Mouse (Mus musculus): ENCODE results near the gene Hcst.
A peak's percentile ranks its signal among the peaks of the same experiment; 100 is the strongest.

The Hcst gene

DNA sequence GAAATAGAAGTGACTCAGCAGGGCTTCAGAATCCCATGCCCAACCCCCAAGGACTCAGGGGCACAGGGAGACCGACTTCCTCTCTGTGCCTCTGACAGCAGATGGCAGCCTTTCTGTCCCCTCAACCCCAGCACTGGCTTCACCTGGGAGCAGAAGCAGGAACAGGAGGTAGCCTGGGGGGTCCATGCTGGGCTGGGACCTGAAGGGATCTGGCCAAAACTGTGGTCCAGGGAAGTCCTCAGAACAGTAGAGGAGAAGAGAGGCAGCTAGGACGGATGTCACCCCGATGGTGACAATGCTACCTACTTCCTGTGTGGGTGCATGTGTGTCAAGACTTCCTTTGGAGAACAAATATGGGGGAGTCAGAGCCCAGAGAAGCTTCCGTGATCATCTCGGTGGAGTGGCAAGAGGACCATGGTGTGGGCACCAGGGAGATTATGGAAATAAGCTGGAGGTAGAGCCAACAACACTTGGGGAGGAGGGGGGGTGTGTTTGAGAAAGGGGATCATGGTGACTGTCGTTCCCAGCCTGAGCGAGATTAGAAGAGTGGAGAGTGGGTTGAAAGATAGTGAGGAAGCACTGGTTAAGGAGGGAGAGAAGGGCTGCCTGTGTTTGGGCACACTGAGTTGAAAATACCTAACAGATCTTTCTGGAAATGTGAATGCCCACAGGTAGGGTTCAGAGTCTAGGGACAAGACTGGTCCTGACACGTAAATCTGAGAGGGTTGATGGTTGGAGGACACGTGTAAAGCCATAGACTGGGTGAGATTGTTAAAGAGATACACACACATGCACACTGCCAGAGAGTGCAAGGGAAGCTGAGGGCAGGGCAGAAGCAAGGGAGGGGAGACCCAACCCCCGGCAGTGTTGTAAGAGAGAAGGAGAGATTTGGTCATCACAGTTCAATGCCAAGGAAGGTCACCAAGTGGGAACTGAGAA lies at the start of gene Hcst:
Hcst (minus strand) TSS at position 294 of the 939 bp plus-strand sequence.
- DNase-seq (ENCODE audit: low spot score in 2 of 2) = no peak

- DNase-seq (ENCODE audit: low spot score in 2 of 2) = no peak
These were observed 45.2 kb upstream of the Hcst start for GRCm38 (mm10) chr7:30464816-30465300.

- DNase-seq (ENCODE audit: low spot score in 2 of 2) = no peak
These were observed 44.3 kb upstream of the Hcst start for GRCm38 (mm10) chr7:30463996-30464395.

DNA sequence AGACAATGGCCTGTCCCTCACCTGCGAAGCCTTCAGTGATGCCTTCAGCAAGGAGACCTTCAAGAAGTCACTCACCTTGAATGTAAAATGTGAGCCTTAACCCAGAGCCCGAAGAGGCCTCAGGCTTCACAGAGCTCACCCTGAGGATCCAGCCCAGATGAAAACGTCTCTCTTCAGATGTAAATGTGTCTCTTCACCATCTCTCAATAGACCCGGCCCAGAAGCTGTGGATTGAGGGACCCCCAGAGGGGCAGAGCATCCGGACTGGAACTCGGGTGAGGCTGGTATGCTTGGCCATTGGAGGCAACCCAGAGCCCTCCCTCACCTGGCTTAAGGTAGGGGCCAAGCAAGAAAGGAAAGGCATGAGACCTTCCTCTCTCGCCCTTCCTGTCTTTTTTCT lies 43.9 kb upstream of the Hcst start:
- no peak for DNase-seq (ENCODE audit: low spot score in 2 of 2)

DNA sequence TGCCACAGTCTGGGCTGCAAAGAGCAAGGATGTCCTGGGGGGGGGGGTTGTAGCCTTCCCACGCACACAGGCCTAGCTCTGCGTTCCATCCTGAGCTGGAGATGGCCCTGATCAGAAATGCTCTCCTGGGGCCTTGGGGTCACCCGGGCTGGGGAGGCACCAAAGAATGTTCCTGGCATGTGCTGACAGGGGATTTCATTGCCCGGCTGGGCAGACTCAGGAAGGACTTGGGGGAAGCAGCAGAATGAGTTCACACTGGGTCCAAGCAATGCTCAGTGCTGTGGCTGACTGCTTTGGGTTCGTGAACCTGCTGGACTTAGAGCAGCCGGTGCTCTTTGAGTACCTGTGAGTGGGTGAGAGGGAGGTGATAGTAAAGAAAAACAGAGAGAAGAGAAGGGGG lies 39.8 kb upstream of the Hcst start:
- DNase-seq (ENCODE audit: low spot score in 2 of 2) = no peak

DNA sequence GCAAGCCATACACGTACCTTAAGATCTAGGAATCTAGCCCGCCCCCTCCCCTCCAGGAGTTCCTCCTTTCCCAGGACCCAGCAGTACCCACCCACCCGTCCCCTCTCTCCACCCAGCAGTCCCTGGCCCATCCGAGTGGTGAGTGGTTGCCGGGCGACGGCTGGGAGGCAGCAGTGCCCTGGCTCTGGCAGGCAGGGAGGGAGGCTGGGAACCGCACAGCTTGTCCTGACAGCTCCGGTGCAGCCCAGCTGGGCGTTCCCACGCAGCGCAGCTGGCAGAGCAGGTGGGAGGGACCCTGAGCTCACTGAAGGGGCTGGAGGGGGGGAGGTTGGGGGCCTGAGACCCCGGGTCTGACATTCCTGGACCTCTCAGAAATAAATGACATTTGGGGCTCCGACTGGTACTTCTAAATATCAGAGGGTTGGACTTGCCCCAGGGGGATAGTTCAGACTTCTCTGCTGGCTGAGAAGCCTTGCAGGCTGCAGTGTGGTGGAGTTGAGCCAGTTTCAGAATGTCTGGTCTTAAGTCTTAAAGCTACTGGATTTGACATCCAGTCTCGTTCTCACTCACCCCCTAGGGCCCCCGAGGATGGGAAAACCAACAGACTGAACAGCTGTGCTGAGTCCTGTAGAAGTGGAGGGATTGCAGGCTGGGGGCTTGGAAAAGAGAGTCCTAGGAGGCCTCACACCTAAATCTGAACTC lies 38.1 kb upstream of the Hcst start, which contains the start of the genes Kirrel2 and Nphs1:
Kirrel2 (minus strand) TSS at position 62 of the 702 bp plus-strand sequence.
Nphs1 (plus strand) TSS at position 687 of the 702 bp plus-strand sequence.
- DNase-seq (ENCODE audit: low spot score in 2 of 2) = peak; percentile 57 to 70

GRCm38 (mm10) chr7:30456911-30457628 lies 37.4 kb upstream of the Hcst start:
- peak in 1 of 2 experiments; percentile 41 for DNase-seq (ENCODE audit: low spot score in 2 of 2)

GRCm38 (mm10) chr7:30456487-30456886 lies 36.8 kb upstream of the Hcst start:
- DNase-seq (ENCODE audit: low spot score in 2 of 2) = no peak

DNA sequence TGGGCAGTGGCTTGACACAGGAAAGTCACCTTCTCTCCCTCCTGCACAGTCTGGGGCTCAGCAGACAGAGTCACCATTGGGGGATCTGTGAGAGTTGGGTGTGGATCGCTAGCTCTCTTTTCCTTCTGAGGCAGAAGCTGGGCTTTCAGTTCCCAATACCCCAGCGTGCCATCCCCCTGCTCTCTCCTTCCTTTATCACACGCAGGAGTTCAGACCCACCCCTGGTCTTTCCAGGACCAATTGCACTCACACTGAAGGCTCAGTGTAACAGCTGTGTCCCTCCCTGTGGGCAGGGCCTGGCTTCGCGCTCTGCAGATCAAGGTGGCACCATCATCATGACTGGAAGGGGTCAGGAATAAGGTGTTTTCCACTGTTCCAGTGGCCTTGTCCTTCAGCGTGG lies 34.6 kb upstream of the Hcst start:
- DNase-seq (ENCODE audit: low spot score in 2 of 2) = no peak

DNA sequence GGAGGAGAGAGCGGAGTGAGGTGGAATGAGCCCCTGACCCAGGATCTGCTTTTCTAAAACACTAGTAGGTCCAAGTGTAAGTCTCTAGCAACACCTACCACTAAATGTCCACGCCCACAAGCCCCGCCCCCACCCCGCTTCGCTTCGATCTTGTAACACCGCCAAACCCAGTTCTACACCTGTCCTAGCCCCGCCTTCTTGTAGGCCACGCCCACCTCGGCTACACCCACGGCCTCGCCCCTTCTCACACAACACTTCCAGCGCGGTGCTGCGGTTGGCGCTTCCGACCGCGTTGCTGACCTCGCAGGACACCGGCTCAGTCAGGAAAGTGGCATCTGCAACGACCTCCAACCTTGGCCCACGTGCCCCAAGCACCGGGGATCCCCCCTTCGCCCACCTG lies 34.1 kb upstream of the Hcst start:
- DNase-seq (ENCODE audit: low spot score in 2 of 2) = no peak

DNA sequence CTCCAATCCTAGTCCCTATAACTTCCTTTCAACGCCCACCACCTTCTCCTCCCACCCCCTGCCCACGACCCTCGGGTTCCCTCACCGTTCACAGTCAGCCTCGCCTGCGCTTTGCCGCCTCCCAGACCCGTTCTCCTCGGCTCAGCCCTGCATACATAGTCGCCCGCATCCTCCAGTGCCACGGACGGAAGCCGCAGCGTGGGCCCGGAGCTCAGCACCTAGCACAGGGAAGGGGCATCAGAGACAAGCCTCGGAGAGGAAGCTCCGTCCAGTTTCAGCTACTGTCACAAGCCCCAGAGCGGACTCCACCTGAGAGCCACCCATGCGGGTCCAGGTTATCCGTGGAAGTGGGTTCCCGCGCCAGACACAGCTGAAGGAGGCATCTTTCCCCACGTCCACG lies 33.7 kb upstream of the Hcst start:
- DNase-seq (ENCODE audit: low spot score in 2 of 2) = no peak

DNA sequence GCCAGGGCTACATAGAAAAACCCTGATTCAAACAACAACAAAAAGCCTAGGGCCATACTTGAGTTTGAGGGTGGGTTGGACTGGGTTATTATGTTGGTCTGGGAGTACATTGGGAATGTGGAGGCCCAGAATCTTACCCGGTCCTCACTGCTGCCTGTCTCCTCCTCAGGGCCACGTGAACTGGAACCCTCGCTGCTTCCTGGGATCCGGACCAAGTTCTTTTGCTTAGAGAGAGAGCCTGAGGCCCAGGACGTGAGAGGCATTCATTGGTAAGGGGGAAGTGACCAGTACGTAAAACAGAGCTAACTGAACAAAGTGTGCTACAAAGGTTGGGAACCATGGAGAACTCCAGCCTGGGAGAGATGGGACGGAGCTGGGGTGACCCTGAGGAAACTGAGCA lies 30.6 kb upstream of the Hcst start:
- DNase-seq (ENCODE audit: low spot score in 2 of 2) = no peak

DNA sequence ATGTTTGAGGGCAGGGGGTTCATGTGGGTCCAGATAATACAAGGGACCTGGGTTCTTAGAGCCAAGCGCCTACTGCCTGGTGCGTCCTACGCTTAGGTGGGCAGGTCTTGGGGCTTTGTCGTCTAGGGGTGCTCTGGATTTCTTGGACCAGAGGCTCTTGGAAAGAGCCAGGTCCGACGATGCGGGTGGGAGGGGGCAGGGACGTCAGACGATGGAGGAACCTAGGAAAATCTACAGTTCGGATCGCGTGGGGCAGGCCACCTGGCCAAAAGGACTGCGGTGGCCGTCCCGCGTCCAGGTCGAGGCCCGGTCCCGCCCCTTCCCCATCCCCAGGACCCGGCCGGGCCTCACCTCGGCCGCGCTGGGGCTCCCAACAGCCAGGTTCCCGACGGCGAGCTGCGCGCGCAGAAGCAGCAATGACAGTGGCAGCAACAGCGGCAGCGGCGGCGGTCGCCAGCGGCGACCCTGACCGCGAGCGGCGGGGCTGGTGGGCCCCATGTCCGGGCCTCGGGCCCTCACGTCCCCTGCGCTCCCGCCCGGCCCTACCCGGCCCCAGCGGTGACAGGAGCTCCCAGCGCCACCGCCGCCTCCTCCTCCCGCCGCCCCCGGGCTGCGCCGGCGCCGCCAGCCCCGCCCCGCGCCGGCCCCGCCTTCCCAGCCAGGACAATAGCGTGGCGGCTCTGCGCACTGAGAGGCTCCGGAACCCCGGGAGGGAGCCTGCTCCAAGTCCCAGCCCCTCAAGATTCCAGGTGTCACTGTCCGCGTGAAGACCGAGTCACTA lies 25.5 kb upstream of the Hcst start, which contains the start of gene Aplp1:
Aplp1 (minus strand) TSS at position 565 of the 781 bp plus-strand sequence.
- DNase-seq (ENCODE audit: low spot score in 2 of 2) = peak; percentile 78 to 80

DNA sequence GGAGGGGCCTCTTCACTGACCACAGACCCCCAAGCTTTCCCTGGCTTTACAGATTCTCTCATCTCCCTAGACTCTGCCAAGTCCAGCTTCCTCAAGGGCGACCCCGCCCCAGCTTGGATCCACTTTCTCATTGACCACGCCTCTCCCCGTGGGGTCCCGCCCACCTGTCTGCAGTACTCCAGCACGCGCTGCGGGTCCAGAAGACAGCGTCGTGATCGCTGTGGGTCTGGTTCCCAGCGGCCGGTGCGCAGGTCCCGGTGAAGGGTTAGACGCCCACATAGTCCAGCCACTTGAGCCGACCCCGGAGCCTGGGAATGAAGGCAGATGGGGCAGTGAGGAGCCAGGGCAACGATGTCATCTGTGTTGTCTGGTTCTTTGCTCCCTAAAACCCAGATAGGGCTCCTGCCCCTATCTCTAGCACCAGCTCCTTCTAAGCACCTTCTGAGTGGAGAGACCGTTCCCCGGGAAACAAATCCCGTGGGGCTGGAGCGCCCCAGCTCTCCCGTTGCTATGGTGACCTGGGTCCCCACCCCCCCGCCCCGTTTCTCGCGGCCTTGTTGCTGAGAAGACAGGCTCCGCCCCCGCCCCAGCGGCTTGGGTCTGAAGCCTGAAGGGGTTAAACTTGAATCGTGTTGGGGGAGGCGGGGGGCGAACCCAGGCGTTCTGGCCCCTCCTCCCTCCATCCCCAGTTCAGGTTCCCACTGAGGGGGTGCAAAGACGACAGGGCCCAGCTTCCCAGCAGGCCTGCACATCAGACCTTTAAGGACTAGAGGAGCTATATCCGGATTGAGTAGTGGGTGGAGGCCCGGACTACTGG lies 24.7 kb upstream of the Hcst start:
- DNase-seq (ENCODE audit: low spot score in 2 of 2) = peak; percentile 71 to 79

GRCm38 (mm10) chr7:30443696-30444095 lies 24.0 kb upstream of the Hcst start:
- no peak for DNase-seq (ENCODE audit: low spot score in 2 of 2)

GRCm38 (mm10) chr7:30440697-30441096 lies 21.0 kb upstream of the Hcst start:
- peak; percentile 69 to 75 for DNase-seq (ENCODE audit: low spot score in 2 of 2)

- DNase-seq (ENCODE audit: low spot score in 2 of 2) = no peak
These were observed 20.1 kb upstream of the Hcst start for GRCm38 (mm10) chr7:30439734-30440133.

DNA sequence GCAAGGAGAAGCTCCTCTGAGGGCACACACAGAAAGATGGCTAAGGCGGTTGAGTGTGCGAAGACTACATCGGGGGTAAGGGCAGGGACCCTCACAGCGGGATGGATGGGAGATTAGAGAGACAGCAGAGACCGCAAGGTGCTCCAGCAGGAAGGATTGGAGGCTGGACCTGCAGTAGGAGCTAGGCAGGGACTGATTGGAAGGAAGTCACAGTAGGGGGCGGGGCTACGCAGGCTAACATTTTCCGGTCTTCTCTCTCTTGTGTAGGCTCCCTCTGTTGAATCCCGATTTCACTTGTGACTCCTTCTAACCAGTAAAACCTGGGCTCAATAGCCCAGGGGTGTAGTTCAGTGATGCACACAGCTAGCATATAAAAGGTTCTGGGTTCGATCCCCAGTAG lies 17.2 kb upstream of the Hcst start:
- no peak for DNase-seq (ENCODE audit: low spot score in 2 of 2)

GRCm38 (mm10) chr7:30435156-30435555 lies 15.5 kb upstream of the Hcst start:
- no peak for DNase-seq (ENCODE audit: low spot score in 2 of 2)

DNA sequence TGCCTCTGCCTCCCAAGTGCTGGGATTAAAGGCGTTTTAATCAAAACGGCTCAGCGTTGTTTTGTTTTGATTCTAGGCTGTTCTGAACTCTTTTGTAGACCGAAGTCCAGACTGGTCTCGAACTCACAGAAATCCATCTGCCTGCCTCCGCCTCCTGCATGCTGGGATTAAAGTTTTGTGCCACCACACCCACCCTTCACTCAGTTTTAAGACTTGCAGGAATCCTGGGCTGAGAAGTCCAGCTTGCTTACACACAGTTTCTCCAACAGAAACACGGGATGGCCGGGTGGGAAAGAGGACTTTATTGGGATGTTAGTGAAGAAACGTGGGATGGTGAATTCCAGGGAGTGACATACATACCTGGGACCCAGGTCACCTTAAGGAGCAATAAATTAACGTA lies 15.0 kb upstream of the Hcst start:
- DNase-seq (ENCODE audit: low spot score in 2 of 2) = no peak

All from right cerebral cortex, adult 2 months (tissue).